Comparison of ENCODE assay signal across 7 mouse cellular contexts in the genomic region with DNA sequence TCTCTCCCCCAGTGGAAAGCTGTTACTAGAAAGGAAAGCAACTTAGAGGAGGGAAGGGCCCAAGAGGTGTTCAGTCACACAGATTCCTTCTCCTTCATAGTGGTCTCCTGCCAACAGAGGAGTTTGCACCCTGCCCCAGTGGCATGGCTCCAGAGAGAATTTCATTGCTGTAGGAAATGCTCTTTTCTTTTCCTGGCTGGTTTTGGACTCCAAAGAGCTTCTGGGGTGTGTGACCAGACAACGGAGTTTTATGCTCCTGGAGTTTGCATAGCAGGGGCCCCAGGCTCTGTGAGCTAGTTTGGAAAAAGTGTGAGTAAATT. TPM values are rescaled to one million over a fixed set of nuclear protein-coding genes. Genes with fewer than 3 reads are reported as not detected.
DNase-seq lines count a peak whose midpoint lies in the region; ATAC-seq lines count a peak whose summit lies in the region.

No protein-coding gene starts in this region.

- WGBS in forebrain, embryonic 13.5 days: 4% methylated on average over 1 of the region's 1 CpGs
- 13% methylated on average over 1 of the region's 1 CpGs for WGBS in hindbrain, embryonic 16.5 days
- 4% methylated on average over 1 of the region's 1 CpGs for WGBS in lung, embryonic 16.5 days

- H3K9ac ChIP-seq in forebrain, embryonic 13.5 days: peak overlapping the region; percentile 83; the same call in 1 of the 2 replicates
- peak overlapping the region; percentile 89 for H3K9ac ChIP-seq in hindbrain, embryonic 16.5 days (ENCODE audit: low read depth, low read length)
- H3K9ac ChIP-seq in lung, embryonic 16.5 days (ENCODE audit: low read length): peak overlapping the region; percentile 83

- peak overlapping the region; percentile 76 for H3K4me3 ChIP-seq in forebrain, embryonic 13.5 days
- H3K4me3 ChIP-seq in hindbrain, embryonic 16.5 days (ENCODE audit: low read length): peak overlapping the region; percentile 88
- H3K4me3 ChIP-seq in lung, embryonic 16.5 days (ENCODE audit: low read length): peak overlapping the region; percentile 85

- H3K4me1 ChIP-seq in forebrain, embryonic 13.5 days: peaks cover 13% of the 10 kb centered on the region; the same call in 1 of the 2 replicates
- peaks cover 4% of the 10 kb centered on the region; the same call in 1 of the 2 replicates for H3K4me1 ChIP-seq in hindbrain, embryonic 16.5 days (ENCODE audit: control insufficient read depth, insufficient read depth, low read depth, low read length)
- peaks cover 12% of the 10 kb centered on the region for H3K4me1 ChIP-seq in lung, embryonic 16.5 days (replicated peaks; ENCODE audit: control insufficient read depth, insufficient read depth, low read length)

- H3K4me2 ChIP-seq in forebrain, embryonic 13.5 days: peak overlapping the region; percentile 78
- peak overlapping the region; percentile 93 for H3K4me2 ChIP-seq in hindbrain, embryonic 16.5 days (ENCODE audit: low read length)
- peak overlapping the region; percentile 95 for H3K4me2 ChIP-seq in lung, embryonic 16.5 days (ENCODE audit: low read depth, low read length)

- no peaks in the 10 kb centered on the region for H3K36me3 ChIP-seq in forebrain, embryonic 13.5 days (ENCODE audit: poor library complexity, severe bottlenecking)
- H3K36me3 ChIP-seq in hindbrain, embryonic 16.5 days (ENCODE audit: control insufficient read depth, insufficient read depth, low read length): no peaks in the 10 kb centered on the region
- no peaks in the 10 kb centered on the region for H3K36me3 ChIP-seq in lung, embryonic 16.5 days (ENCODE audit: control insufficient read depth, insufficient read depth, low read length)

- peak; percentile 2 for DNase-seq in right cerebral cortex, postnatal 4 days
- no peak for DNase-seq in right cerebral cortex, postnatal 14 days
- no peak for DNase-seq in layer of hippocampus, adult 18-20 months (ENCODE audit: low spot score in 2 of 2)

- no peaks in the 10 kb centered on the region for H3K9me3 ChIP-seq in forebrain, embryonic 13.5 days (replicated peaks)
- no peaks in the 10 kb centered on the region for H3K9me3 ChIP-seq in hindbrain, embryonic 16.5 days (ENCODE audit: control insufficient read depth, low read length)
- H3K9me3 ChIP-seq in lung, embryonic 16.5 days (ENCODE audit: control insufficient read depth, low read length): no peaks in the 10 kb centered on the region

- H3K27me3 ChIP-seq in forebrain, embryonic 13.5 days: no peaks in the 10 kb centered on the region
- peaks cover 3% of the 10 kb centered on the region for H3K27me3 ChIP-seq in hindbrain, embryonic 16.5 days (replicated peaks; ENCODE audit: control insufficient read depth, insufficient read depth, low read length)
- H3K27me3 ChIP-seq in lung, embryonic 16.5 days (ENCODE audit: control insufficient read depth, insufficient read depth, low read depth, low read length): no peaks in the 10 kb centered on the region

- no peak for ATAC-seq in forebrain, embryonic 13.5 days
- peak; percentile 43 for ATAC-seq in hindbrain, embryonic 16.5 days
- peak; percentile 9; the same call in 1 of the 2 replicates for ATAC-seq in lung, embryonic 16.5 days (ENCODE audit: low read depth)
- no peak for ATAC-seq in erythroid progenitor cell, adult 5-6 weeks (replicated peaks; ENCODE audit: low FRiP score, poor library complexity, severe bottlenecking)

- H3K27ac ChIP-seq in forebrain, embryonic 13.5 days: no peak overlapping the region
- H3K27ac ChIP-seq in hindbrain, embryonic 16.5 days (ENCODE audit: low read depth, low read length): peak overlapping the region; percentile 81
- H3K27ac ChIP-seq in lung, embryonic 16.5 days (ENCODE audit: low read length): peak overlapping the region; percentile 78; the same call in 1 of the 2 replicates

RNA-seq across cellular contexts. Expression of a gene that starts 0.7 kb away (rescaled TPM):
- polyA plus RNA-seq in forebrain, embryonic 13.5 days (2015; fragmentation: Nextera tagmentation; extraction: Ambion mirVana): 2.8 and 3.3 TPM in 2 replicates
- polyA plus RNA-seq in hindbrain, embryonic 16.5 days (2015; fragmentation: Nextera tagmentation; extraction: Ambion mirVana): 3.5 TPM in 2 replicates
- 5.3 and 5.7 TPM in 2 replicates for polyA plus RNA-seq in lung, embryonic 16.5 days (2015; fragmentation: Nextera tagmentation; extraction: Ambion mirVana)
- 3.2 TPM in 1 of 2 replicates, not detected in the other for total RNA-seq in erythroid progenitor cell, adult 5-6 weeks (2015; ENCODE audit: low replicate concordance)
- total RNA-seq in erythroid progenitor cell, adult 5-6 weeks (2017; ENCODE audit: low replicate concordance): 19.6 TPM in 1 of 2 replicates, not detected in the other
- total RNA-seq in layer of hippocampus, adult 18-20 months (2021): 1 to 10 TPM; 1.7 to 2.4 TPM

Comparison
In these comparisons a context has a peak if more than half of its experiments do, and no peak if none do; other contexts are left out.
1. ATAC-seq: peak in hindbrain, embryonic 16.5 days (single experiment) and lung, embryonic 16.5 days (single experiment); none in forebrain, embryonic 13.5 days (single experiment) and erythroid progenitor cell, adult 5-6 weeks (single experiment).
2. Peak in every context shown above with its lines, with median percentiles within 50 percentile points of each other: H3K4me2 ChIP-seq, H3K4me3 ChIP-seq and H3K9ac ChIP-seq.